Mouse (Mus musculus): Measurements from ENCODE around the gene Enah.

The Enah gene

GRCm38 (mm10) chr1:182028231-182029210, 8.7 kb upstream of the Enah start:
- DNase-seq (ENCODE audit: low spot score in 2 of 2): peak; percentile 24 to 47

DNA sequence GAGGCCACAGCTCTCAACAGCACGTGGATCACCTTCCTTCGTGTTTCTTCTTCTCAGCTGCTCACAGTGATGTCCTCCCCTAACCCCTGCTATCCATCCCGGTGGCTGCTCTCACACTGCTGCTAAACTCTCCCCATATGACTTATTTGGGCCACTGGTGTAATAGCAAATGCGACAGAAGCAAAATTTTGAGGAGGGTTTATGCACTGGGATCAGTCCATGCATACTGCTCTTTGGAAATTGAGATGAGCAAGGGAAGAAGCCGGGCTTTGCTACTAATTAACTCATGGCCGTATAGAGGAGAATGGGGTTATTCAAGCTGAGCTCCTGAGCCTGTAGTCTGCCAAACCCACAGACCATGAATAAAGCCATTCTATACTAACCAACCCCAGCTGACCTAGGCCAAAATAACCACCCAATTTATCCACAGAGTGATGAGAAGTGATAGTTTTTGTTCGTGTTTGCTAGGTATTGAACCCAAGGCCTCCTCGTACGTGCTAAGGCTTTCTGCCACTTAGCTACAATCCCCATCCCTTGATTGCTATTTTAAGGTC, 7.7 kb upstream of the Enah start:
- DNase-seq (ENCODE audit: low spot score in 2 of 2): no peak

GRCm38 (mm10) chr1:182026821-182027220, 7.0 kb upstream of the Enah start:
- no peak for DNase-seq (ENCODE audit: low spot score in 2 of 2)

GRCm38 (mm10) chr1:182026120-182026519, 6.3 kb upstream of the Enah start:
- no peak for DNase-seq (ENCODE audit: low spot score in 2 of 2)

- peak in 1 of 2 experiments; percentile 4 for DNase-seq (ENCODE audit: low spot score in 2 of 2)
Observed at GRCm38 (mm10) chr1:182021691-182022299, 2.0 kb upstream of the Enah start.

DNA sequence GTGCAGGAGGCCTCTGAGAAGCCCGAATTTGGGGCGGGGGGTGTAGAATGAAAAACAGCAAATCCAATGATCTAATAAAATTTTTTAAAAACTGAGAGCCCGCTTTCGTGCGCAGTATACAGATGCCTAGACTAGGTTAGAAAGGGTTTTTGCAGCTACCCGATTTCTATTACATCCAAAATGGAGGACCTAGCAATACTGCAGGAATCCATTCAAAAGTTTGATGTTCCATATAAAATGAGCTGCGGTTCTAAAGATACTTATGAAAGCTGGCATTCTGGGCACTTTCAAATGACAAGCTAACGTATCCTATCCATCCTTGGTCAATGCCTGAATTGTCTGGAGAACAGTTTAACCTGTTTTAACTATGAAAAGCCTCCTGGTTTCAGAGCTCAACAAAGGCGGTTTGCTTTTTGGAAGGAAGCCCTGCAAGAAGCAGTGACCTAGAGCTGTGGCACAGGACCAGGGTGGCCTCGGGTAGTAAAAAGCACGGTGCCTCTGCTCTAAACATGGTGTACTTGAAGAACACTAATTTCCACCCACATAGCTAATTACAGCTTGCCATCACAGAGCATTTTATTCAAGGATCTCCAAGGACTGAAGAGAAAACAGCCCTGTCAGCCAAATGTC, 1.2 kb upstream of the Enah start:
- DNase-seq (ENCODE audit: low spot score in 2 of 2): peak in 1 of 2 experiments; percentile 3

DNA sequence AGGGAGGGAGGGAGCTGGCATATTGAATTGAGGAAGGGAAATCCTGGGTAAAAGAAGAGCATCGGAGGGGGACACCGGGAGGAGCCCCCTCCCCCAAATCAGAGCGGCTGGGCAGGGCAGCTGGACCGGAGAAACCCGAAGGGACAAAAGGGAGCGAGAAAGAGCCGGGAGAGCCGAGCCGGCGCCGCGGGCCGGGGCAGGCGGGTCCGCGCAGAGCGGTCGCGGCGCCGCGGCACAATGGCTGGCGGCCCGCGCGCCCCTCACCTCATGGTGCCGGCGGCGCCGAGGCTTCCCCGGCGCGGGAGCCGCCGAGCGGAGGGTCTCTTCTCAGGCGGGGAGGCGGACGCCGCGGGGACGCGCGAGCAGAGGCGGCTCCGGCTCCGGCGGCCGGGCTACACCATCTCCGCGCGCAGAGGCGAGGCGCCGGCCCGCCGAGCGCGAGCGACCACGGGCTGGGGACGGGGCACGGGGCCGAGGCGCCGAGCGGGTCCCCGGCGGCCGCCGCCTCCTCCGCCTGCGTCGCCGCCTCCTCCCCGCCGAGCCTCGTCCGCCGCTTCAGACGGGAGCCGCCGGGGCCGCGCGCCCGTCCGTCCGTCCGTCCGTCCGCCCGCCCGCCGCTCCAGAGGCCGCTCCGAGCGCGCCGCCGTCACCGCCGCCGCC, 394 bp downstream of the Enah start:
- DNase-seq (ENCODE audit: low spot score in 2 of 2): peak in 1 of 2 experiments; percentile 8

DNA sequence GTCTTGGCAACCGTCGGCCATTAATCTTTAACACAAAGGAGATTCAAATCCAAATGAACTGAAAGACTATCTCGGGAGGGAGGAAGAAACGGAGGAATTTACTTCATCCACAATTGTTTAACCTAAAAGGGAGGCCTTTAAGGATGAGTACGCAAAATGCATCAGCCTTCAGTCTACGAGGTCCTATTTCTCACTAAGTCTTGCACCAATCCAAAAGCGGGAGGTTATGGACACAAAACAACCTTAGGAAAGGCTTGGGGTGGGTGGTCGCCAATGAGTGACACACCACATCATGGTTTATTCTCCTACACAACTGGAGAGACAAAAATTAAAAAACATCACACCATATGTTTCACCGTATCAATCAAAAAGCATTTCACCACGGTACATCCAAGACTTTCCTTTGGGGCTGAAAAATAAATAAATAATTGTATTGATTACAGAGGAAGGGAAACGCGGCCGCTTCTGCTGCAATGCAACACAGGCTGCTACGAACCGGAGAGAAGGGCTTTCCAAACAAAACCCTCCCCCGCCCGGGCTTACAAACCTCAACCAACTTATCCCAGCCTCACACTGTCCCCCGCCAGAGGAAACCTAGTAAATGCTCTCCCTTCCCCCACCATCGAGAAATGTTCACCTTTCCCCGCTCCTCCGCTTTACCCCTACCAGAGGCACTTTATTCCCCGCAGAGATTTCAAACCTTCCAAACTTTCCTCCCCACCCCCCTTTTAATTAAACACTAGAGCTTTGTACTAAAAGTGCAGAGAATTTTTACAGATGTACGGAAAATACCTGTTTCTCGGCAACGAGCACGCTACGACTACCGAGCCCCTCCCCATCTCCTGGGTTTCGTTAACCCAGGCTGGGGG, 1.2 kb downstream of the Enah start:
- DNase-seq (ENCODE audit: low spot score in 2 of 2): peak; percentile 9 to 12

DNA sequence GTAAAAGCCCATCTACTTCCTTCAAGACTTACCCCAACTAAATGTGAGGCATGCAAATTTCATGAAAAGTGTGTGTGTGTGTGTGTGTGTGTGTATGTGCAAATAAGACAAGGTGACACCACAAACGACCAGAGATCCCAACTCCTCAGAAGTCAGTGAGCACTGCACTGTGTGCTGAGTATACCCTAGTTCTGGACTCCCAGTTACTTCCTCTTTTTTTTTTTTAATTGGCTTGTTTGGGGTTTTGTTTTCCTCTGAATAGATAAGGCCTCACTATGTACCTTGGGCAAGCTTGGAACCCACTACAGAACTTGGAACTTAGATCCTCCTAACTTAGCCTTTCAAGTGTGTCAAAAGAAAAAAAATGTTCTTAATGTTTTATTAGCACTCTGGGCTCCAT, 14.0 kb downstream of the Enah start:
- no peak for DNase-seq (ENCODE audit: low spot score in 2 of 2)

- no peak for DNase-seq (ENCODE audit: low spot score in 2 of 2)
Observed at GRCm38 (mm10) chr1:181998673-181999072, 21.1 kb downstream of the Enah start.

DNA sequence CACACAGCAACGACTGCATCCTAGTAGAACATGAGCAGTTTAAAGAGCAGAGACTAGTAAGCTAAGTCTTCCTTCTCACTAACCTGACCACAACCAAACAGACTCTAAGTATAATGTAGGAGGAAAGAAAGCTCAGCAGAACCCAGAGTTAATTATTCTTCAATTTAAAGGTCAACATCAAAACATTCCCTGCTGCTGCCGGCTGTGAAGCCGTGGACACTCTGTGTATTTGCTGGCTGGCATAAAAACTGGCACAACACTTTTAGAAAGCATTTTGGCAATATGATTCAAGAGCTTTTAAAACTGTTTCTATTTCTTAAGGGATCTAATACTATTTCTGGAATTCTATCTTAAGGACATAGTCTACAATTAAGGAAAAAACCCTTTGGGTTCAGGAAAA, 22.0 kb downstream of the Enah start:
- DNase-seq (ENCODE audit: low spot score in 2 of 2): no peak

- no peak for DNase-seq (ENCODE audit: low spot score in 2 of 2)
Observed at GRCm38 (mm10) chr1:181993597-181993996, 26.2 kb downstream of the Enah start.

DNA sequence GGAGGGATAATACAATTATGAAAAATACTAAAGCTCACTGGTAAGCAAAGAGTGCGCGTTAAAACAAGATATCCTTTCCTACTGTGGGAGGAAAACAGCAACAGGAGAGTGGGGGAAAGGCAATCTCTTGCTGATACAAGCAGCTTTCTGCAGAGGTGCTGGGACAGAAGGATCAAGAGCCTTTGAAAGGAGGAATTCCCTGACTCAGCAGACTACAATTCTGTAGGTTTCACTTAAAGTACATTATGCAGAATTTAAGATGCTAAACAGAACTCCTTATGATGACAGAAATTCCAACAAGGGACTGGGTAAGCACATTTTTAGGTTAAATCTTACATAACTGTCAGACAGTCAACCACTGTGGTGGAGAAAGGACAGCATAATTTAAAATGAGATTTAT, 31.4 kb downstream of the Enah start:
- DNase-seq (ENCODE audit: low spot score in 2 of 2): no peak

DNA sequence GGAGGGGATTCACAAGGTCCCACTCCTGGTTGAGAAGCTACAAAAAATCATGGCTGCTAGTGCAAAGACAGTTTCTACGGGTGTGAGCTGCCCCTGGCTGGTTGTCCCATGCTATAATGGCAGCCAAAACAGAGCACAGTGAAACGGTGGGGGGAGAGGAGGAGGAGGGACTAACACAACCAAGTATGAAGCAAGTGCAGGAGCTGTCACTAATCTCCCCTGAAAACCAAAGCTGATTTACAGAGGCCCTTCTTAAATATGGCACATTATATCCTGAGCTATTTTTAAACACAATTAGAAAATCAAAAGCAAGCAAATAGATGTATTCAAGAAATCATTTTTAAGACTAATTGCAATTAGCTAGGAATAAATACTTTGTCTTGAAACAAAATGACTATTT, 32.6 kb downstream of the Enah start:
- no peak for DNase-seq (ENCODE audit: low spot score in 2 of 2)

DNA sequence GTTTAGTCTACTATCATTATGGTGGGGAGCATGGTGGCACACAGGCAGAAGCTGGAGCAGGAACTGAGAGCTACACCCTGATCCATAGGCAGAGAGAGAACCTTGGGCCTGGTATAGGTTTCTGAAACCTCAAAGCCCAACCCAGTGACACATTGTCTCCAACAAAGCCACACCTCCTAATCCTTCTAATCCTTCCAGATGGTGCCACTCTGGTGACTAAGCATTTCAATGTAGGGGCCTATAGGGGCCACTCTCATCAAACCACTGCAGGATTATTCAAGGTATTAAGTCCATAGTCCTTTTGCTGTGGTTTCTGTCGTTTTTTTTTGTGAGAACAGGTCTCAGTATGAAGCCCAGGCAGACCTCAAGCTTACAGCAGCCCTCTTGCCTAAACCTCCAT, 33.9 kb downstream of the Enah start:
- no peak for DNase-seq (ENCODE audit: low spot score in 2 of 2)

GRCm38 (mm10) chr1:181984811-181985210, 35.0 kb downstream of the Enah start:
- DNase-seq (ENCODE audit: low spot score in 2 of 2): no peak

GRCm38 (mm10) chr1:181980017-181980719, 39.6 kb downstream of the Enah start:
- no peak for DNase-seq (ENCODE audit: low spot score in 2 of 2)

DNA sequence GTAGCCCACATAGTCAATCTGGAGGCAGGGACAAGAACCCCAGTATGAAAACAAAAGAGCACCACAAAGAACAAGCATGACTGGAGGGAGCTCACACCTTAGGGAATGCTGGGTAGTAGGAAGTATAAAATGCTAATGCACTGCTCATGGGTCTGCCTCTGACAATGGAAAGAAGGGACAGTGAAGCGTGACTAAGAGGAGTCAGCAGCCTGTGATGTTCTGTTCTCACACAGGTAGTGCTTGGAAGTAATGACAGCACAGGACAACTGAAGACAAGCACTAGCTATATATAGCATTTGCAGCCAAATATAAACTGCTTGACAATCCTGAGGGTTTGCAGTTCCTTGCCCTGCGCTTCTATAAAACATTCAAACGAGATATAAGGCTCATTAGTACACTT, 44.3 kb downstream of the Enah start:
- peak; percentile 14 to 16 for DNase-seq (ENCODE audit: low spot score in 2 of 2)

- DNase-seq (ENCODE audit: low spot score in 2 of 2): no peak
Observed at GRCm38 (mm10) chr1:181974897-181975296, 44.9 kb downstream of the Enah start.

DNA sequence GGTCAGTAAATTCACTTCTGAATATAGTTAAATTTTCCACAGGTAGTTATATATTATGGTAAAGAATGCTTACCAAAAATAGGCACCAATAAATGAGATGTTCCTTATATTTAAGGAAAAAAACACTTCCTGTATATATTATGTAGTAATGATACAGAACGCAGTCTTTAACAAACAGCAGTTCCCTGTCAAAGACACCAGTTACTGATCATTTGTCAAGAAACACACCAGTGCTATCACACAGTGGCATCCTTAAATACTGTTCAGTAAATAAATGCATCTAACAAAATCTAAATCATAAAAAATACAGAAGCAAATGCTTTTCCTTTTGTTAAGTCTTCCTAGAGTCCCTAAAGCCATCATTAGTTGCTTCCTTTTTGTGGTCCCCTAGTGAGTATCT, 54.5 kb downstream of the Enah start:
- DNase-seq (ENCODE audit: low spot score in 2 of 2): no peak

Measured in heart, adult 9 months (tissue).